Mouse (Mus musculus) MEL (cell line): ENCODE measurements around the gene Pde3a.

Source experiments
- CHD2 ChIP-seq: IDR thresholded peaks from 2 replicates; pipeline ENCODE4 v1.6.1; 2011; ENCODE audit warnings: low read length, improper control_type of control experiment
- JUND ChIP-seq: IDR thresholded peaks from 2 replicates; pipeline ENCODE4 v1.6.1; 2011; ENCODE audit warnings: low read depth, mild to moderate bottlenecking, improper control_type of control experiment, low read length
- RCOR1 ChIP-seq: IDR thresholded peaks from 2 replicates; pipeline ENCODE4 v1.6.1; 2012; ENCODE audit warnings: low read depth, mild to moderate bottlenecking, inconsistent platforms, low read length, improper control_type of control experiment
- ZMIZ1 ChIP-seq: IDR thresholded peaks from 2 replicates; pipeline ENCODE4 v1.6.1; 2012; ENCODE audit warnings: low read depth, mild to moderate bottlenecking, inconsistent platforms, low read length, improper control_type of control experiment, moderate library complexity

DNA sequence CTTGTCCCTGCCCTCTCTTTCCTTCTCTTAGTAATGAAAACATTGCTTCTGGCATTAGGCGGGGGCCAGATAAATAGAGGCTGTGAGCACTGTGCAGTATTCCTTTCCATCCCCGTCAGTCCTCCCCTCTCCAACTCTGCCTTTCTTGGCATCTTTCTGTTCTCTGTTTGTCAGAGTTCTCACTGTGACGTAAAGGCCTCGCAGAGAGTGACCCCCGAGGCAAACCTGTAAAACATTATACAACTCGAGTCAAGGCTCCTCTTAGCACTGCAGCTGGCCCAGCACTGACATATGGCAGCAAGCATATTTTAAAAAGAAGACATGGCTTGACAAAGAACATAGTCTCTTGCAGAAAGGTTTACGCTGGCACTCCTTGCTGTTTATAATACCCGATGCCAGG lies 132.4 kb downstream of the Pde3a start:
- TF ChIP-seq CHD2 (no peak), JUND (no peak), ZMIZ1 (no peak), RCOR1 (no peak)
